Mouse (Mus musculus) liver (tissue): ENCODE results near the gene Cep295nl.
A peak's percentile ranks its signal among the peaks of the same experiment; 100 is the strongest.
"Not testable (repeated sequence)": the region's sequence is repeated elsewhere in the genome, so short reads cannot be mapped to it uniquely, and the experiment has no call there.

Experiments
- DNase-seq: peaks from one replicate; pipeline ENCODE4 v3.0.0-alpha.2; 2020; ENCODE audit warnings: mixed read lengths

Cep295nl gene

GRCm38 (mm10) chr11:118342400-118342981 is at the start of gene Cep295nl:
TSS of gene Cep295nl (minus strand) at chr11:118342500.
- DNase-seq: no peak

- not testable (repeated sequence) for DNase-seq
These were observed 45.5 kb upstream of the Cep295nl start for GRCm38 (mm10) chr11:118387816-118388215.

- DNase-seq: peak; percentile 76
These were observed 37.1 kb upstream of the Cep295nl start for GRCm38 (mm10) chr11:118379251-118380009.

DNA sequence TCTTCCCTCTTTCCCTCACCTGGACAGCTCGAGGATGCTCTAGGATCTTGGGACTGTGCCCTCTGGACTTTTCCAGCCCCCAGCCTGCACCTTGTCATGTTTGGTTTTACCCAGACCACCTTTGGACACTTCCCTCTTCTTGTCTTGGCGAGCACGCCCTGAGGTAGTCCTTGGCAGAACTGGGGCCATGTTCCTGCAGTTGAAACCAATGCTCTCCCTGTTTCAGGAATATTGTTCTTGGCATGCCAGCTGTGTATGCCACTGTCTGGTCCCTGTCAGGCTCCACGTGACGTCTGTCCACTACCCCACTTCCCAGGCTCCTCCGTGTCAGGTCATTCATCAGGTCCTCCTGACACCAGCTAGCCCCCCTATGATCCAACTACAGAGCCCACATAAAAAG is 36.4 kb upstream of the Cep295nl start:
- no peak for DNase-seq

DNA sequence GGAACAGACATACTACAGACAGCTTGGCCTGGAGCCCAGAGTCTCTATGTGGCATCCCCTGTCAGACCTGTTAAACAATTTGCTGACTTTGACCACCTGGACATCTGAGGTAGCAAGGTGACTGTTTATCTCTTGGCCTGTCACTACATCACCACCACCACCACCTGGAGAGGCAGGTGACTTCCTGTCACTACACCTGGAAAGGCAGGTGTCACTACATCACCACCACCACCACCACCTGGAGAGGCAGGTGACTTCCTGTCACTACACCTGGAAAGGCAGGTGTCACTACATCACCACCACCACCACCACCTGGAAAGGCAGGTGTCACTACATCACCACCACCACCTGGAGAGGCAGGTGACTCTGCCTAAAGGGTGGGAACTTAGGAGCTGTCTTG is 34.0 kb upstream of the Cep295nl start:
- DNase-seq: not testable (repeated sequence)

DNA sequence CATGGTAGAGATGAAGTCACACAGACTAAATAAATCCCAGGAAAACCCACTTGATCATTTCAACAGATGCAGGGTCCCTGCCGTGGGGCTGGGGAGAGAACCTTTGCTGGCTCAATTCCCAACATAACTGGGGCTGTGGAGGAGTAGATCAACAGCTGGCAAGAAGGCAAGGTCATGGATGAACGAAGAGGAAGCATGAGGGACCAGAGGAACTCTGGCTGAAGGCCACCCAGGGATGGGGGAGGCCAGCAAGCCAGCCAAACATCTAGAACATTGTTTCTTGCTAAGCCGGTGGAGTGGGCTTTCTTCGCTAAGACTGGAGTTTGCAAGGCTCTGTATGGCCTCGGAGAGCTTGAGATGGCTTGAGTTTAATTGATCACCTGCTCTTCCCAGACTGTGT is 33.6 kb upstream of the Cep295nl start:
- DNase-seq: no peak

DNA sequence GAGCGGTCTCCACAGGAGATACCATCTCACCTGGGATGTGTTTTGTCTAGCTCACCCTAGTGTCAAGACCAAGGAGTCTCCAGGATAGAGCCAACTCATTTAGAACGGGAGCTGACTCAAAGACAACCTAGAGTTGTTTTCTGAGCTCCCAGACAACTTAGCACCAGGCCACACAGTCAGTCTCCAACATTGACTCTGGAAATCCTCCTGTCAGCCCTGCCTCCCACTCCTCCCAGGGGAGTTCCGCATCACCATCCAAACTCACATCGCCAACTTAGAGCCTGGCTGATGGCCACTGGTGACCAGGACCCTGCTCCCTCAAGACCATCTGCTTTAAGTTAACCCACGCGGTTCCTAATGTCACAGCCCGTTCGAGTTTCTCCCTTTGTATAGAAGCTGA is 33.2 kb upstream of the Cep295nl start:
- DNase-seq: no peak

DNA sequence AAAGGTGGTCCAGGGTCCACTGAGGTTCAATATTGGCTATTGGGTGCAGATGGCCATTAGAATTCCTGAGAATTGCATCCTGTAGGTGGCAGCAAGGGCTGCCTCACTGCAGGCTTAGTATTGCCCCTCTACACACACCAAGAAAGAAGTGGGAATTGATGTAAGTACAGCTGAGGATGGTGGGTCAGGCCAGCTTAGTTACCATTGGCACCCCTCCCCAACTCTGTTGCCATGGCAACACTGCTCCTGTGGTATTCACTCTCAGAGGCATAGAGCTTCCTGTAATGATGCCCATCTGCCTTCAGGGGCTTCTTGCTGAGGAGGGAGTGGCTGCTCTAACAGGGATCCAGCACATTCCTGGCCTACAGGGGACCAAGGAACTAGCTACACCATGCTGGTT is 32.7 kb upstream of the Cep295nl start:
- DNase-seq: no peak

GRCm38 (mm10) chr11:118374506-118374905 is 32.2 kb upstream of the Cep295nl start:
- no peak for DNase-seq

DNA sequence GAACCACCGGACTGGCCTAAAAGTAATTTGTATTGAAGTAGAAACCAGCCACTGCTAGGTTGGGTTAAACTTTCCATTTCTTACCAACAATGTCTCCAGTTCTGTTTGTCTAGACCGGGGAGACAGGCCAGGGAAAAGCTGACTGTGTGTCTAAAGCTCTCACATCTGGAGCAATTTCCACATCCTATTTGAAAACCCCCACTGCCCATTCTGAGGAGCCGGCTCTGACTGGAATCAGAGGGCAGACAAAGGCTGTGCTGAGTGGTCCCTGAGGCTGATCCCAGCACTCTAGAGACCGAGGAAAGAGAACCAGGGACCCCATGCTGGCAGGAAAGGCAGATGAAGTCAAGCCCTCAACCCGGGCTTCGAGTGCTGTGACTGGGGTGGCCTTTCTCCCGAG is 30.3 kb upstream of the Cep295nl start:
- no peak for DNase-seq

DNA sequence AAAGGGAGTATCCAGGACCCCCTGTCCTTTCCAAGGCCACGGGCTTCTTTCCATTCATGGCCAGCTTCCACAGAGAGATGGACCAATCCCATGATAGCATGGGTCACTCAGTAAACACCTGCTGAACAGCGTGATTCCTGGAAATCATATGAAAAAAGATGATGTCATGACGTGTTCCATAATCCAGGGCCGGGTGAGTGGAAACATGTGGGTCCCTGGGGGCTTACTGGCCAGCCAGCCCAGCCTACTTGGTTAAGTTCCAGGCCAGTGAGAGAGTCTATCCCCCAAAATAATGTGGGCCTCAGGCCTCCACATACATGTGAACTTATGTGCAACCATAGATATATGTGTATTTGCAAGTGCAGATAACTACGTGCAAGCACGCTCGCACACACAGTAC is 29.6 kb upstream of the Cep295nl start:
- no peak for DNase-seq

DNA sequence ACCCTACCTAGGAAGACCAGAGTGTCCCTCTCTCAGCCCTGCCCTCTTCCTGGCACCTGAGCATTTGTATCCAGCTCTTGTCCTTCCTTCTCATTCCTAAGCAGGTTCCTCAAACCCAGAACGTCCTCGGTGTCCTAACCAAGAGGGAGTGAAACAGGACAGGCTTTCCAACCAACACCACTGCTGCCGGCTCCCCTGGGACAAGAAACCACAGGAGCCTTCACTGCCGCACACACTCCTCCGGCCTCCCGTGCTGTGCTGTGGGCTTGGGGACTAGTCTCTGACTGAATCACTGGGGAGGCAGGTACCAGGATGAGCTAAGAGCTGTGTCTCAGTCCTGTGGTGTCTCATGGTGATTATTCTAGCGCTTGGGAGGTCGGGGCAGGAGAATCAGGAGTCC is 27.4 kb upstream of the Cep295nl start:
- DNase-seq: no peak

GRCm38 (mm10) chr11:118369251-118369650 is 27.0 kb upstream of the Cep295nl start:
- DNase-seq: no peak

GRCm38 (mm10) chr11:118368330-118368729 is 26.0 kb upstream of the Cep295nl start:
- peak; percentile 35 for DNase-seq

DNA sequence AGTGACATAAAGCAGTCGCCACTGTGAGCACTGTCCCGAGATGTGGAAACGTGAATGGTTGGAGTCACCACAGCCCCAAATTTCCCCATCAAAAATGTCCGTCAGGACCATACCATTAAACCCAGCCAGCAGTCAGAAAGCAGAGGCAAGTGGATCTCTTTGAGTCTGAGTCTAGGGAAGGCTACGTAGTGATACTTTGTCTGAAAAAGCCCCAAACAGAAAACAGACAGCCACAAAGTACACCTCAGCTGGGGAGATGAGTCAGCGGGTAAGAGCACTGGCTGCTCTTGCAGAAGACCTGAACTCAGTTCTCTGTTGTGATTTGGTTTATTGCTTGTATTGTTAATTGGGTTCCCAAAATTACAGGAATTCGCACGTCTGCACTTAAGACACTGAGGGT is 24.3 kb upstream of the Cep295nl start:
- DNase-seq: no peak

DNA sequence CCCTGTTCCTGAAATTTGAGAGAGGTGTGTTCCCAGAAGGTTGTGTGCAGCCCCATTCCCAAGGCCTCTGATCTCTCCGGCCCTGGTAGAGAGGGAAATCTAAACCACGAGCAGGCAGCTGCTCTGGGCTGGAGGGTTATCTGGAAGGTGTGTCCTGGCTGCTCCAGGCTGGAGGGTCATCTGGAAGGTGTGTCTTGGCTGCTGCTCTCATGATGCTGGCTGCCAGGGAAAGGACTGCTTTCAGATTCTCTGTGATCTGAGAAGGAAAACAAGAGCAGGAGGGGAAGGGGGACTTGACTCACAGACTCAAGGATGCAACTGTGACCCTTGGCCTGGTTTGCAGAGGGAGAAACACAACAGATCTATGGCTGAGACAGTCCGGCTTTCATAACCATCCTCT is 23.8 kb upstream of the Cep295nl start:
- DNase-seq: no peak

- peak; percentile 21 for DNase-seq
These were observed 22.9 kb upstream of the Cep295nl start for GRCm38 (mm10) chr11:118365171-118365570.

- DNase-seq: no peak
These were observed 21.7 kb upstream of the Cep295nl start for GRCm38 (mm10) chr11:118364021-118364420.

DNA sequence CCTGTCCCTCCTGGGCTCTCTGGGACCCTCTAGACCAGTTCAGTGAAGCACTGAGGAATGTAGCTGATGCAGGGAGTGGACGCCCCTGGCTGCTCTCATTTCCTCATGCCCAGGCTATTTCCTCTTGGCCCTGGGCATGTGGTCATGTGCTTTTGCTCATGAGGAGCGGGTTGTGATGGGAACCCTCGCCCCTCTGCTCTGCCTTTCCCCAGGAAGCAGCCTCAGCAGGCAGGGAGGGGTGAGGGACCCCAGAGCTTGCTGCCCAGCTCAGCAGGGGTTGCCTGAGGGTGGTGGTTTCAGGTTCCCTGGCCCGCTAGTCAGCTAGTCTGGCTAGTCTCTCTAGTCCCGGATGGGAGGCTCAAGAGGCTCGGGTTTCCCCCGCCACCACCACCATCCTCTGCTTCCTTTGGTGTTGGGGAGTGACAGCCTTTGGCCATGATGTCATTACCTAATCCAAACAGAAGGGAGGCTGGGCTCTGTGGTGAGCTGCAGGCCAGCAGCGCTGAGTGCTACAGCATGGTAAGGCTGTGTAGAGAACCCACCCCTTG is 20.7 kb upstream of the Cep295nl start:
- peak; percentile 28 for DNase-seq

DNA sequence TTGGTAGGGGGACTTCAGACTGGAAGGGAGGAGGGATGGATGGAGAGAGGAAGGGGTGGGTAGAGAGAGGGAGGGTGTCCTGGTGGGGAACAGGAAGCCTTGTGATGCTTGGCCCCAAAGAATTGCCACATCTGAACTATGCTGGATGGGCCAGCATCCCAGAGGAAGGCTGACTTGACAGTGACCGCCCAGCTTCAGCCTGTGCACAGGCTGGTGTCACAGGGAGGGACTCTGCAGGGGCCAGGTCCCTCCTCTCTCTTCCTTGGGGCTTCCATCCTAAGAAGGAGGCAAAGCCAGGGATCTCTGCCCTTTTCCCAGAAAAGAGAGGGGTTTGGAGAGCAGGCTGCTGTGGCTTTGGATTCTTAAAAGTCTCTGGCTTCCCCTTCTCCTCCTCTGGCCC is 20.2 kb upstream of the Cep295nl start:
- DNase-seq: no peak

GRCm38 (mm10) chr11:118360907-118361341 is 18.6 kb upstream of the Cep295nl start:
- DNase-seq: no peak

DNA sequence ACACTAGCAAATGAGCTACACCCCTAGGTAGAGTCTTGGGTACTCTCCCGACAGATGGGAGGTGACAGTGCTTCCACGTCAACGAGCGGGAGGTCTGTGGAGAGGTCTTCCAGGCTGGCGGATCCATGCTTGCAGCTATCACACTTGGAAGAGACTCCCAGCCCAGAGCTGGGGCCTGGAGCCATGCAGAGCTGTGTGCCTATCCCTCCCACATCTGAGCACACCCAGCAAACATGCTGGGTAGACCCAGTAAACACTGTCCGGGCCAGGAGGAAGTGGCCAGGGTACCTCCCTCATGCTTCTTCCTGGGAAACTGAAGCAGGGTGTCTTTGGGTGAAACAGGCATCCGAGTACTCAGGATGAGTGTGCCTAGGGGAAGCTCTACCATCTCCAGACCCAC is 18.2 kb upstream of the Cep295nl start:
- no peak for DNase-seq

GRCm38 (mm10) chr11:118355640-118356039 is 13.3 kb upstream of the Cep295nl start, which contains the start of gene Timp2:
TSS of gene Timp2 (minus strand) at chr11:118355740.
- DNase-seq: no peak

- peak; percentile 72 for DNase-seq
These were observed 12.9 kb upstream of the Cep295nl start for GRCm38 (mm10) chr11:118355205-118355604.
